Mouse (Mus musculus): ENCODE measurements at regions not wholly inside any gene's neighbourhood (a gene's known extent, or its start where the extent isn't known, plus 50 kb on each side); places are given as distances from the start of the nearest gene placed in this dataset.

DNA sequence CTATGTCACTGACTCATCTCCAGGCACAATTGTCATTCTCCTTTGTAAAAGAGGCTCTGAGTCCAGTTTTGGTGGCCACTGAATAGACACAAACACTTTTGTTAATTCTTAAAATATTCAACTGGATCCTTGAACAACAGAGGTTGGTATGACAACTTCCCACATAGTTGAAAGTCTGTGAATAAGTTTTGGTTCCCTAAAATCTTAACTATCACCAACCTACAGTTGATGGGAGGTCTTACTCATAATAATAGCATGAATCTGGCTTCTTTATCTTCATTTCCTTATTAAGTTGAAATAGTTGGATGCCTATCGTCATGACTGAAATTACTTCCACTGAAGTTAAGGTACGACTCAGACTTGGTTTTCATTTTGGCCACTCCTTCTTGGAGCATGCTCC is 55.3 kb upstream of the Mtpn start:
- Histone ChIP-seq H3K27ac (no peak overlapping the region), H3K4me3 (no peak overlapping the region)
- no peak for DNase-seq
- intact Hi-C loops (cut with DNase I): no loop called here
- TF ChIP-seq CTCF (IDR thresholded peaks at IDR 0.05): no peak

DNA sequence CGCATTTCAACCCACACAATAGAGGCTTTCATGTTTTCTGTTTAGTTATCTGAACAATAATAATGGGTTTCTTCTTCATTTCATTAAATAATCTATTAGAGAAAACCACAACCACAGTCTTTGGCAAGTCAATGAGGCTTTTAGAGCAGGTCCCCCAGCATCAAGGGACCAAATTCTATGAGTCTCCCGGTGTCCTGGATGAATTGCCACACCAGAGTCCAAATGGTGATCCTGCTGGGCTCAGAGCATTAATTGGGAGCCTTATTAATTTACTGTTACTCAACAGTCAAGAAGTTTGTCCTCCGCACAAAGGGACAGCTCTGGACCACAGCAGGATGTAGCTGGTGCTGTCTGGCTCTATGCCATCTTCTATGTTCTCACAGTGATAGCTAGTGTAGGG is 52.5 kb upstream of the Mtpn start:
- H3K4me3 ChIP-seq: no peak overlapping the region
- no peak for DNase-seq
- H3K27ac ChIP-seq: no peak overlapping the region
- TF ChIP-seq CTCF (IDR thresholded peaks at IDR 0.05): no peak
- intact Hi-C loops (cut with DNase I): no loop called here

Measured in gastrocnemius, adult 2 months (tissue).